Mouse (Mus musculus): ENCODE data around the gene Ddb2.

DNA sequence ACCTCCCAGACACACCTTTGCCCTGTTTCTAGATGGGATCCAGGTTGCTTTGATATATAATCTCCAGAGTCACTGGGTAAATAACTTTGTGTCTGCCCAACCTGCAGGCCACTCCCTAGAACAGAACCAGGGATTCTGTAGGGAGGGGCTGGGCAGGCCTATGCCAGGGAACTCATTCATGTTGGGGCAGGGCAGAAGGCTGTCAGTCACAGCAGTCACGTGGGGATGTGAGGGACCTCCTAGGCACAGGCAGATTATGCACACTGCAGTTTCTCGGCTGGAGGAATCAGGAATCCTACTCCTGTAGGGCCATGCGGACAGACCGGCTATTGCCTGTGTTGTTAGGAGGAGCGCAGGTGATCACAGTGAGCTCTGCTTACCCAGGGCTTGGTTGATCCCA, 44.6 kb upstream of the Ddb2 start:
- no peak for TF ChIP-seq GATA1 (IDR thresholded peaks at IDR 0.05; ENCODE audit: borderline replicate concordance, low read length)
- no peak for TF ChIP-seq FLI1 (IDR thresholded peaks at IDR 0.05; ENCODE audit: low read length)

Data from megakaryocyte, embryonic 14.5 days (primary cell).